Comparison of ENCODE assay signal across 8 mouse cellular contexts in the genomic region with DNA sequence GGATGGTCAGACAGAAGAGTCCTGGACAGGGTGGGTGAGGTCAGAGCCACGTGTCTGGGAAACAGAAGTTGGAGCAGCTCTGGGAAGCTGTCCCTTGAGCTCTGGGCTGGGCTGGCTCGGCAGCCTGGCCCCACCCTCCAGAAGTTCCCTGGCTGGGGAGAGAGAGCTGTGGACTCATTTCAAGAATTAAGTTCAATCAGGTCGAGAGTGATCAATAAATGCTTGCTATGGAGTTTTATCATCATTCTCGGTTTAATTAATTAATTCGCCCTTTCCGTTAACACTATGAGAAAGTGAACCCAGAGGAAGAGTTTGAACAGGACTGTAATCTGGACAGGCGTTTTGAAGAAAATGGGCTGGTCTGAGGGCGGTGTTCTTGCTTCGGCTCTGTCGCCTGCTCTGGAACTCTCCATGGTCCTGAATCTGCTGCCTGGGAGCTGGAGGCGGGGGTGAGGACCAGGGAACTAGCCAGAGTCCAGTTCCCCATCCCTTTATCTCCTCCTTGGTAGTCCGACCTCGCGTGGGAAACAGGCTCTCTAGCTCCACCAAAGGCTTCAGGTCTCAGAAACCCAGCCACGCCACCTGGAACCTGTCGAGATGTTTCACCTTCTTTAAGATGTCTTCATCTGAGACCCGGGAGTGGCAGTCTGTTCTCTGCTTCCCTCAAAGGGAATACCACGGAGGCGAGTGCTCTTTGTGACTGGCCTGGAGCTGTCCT. TPM values are rescaled to one million over a fixed set of nuclear protein-coding genes. Genes with fewer than 3 reads are reported as not detected.
DNase-seq lines count a peak whose midpoint lies in the region; ATAC-seq and TF ChIP-seq lines count a peak whose summit lies in the region.

No protein-coding gene starts in this region.

- no peak for TF ChIP-seq POLR2A in kidney, adult 2 months (IDR thresholded peaks at IDR 0.05; ENCODE audit: low read depth, low read length)
- no peak for TF ChIP-seq POLR2A in limb, embryonic 14.5 days (IDR thresholded peaks at IDR 0.05; ENCODE audit: borderline replicate concordance, extremely low read depth, insufficient read depth, insufficient read length)

- H3K4me1 ChIP-seq in kidney, adult 2 months (ENCODE audit: control insufficient read depth, insufficient read depth, low read length), result no peaks in the 10 kb centered on the region
- peaks cover 43% of the 10 kb centered on the region for H3K4me1 ChIP-seq in kidney, embryonic 15.5 days
- H3K4me1 ChIP-seq in limb, embryonic 14.5 days (ENCODE audit: control insufficient read depth, insufficient read depth, low read length), result peaks cover 12% of the 10 kb centered on the region
- peaks cover 70% of the 10 kb centered on the region for H3K4me1 ChIP-seq in neural tube, embryonic 12.5 days

- no peak overlapping the region for H3K9ac ChIP-seq in kidney, embryonic 15.5 days
- H3K9ac ChIP-seq in limb, embryonic 14.5 days (ENCODE audit: low read depth, low read length, severe bottlenecking), result no peak overlapping the region
- peak overlapping the region; percentile 87 for H3K9ac ChIP-seq in neural tube, embryonic 12.5 days

- no peak for TF ChIP-seq CTCF in kidney, adult 2 months (conservative IDR thresholded peaks at IDR 0.05; ENCODE audit: insufficient read depth, insufficient read length, low read depth, low read length)

- 2% methylated on average over 19 of the region's 19 CpGs for WGBS in kidney, adult 2 months
- WGBS in kidney, embryonic 15.5 days, result 1% methylated on average over 19 of the region's 19 CpGs
- 3% methylated on average over 19 of the region's 19 CpGs for WGBS in limb, embryonic 14.5 days
- 1% methylated on average over 19 of the region's 19 CpGs for WGBS in neural tube, embryonic 12.5 days

- DNase-seq in kidney, adult 2 months, result peak; percentile 56
- DNase-seq in NIH3T3 (ENCODE audit: low read depth), result peak; percentile 82
- peak; percentile 55 for DNase-seq in cerebellum, postnatal 14 days
- DNase-seq in heart, postnatal 10 days, result peak; percentile 79 to 89
- DNase-seq in limb, embryonic 14.5 days (ENCODE audit: low spot score), result peak; percentile 70
- peak; percentile 56 for DNase-seq in yolk sac, embryonic 10.5 days (ENCODE audit: low spot score)

- H3K9me3 ChIP-seq in kidney, embryonic 15.5 days (replicated peaks), result no peaks in the 10 kb centered on the region
- no peaks in the 10 kb centered on the region for H3K9me3 ChIP-seq in limb, embryonic 14.5 days (ENCODE audit: control insufficient read depth, low read length)
- no peaks in the 10 kb centered on the region for H3K9me3 ChIP-seq in neural tube, embryonic 12.5 days

- no peak overlapping the region for H3K4me3 ChIP-seq in kidney, adult 2 months (ENCODE audit: insufficient read depth, low read depth, low read length)
- H3K4me3 ChIP-seq in kidney, embryonic 15.5 days (replicated peaks), result no peak overlapping the region
- no peak overlapping the region for H3K4me3 ChIP-seq in limb, embryonic 14.5 days (replicated peaks; ENCODE audit: low read length)
- peak overlapping the region; percentile 76 for H3K4me3 ChIP-seq in neural tube, embryonic 12.5 days

- no peak overlapping the region for H3K27ac ChIP-seq in kidney, adult 2 months (ENCODE audit: insufficient read depth, low read depth, low read length)
- no peak overlapping the region for H3K27ac ChIP-seq in kidney, embryonic 15.5 days
- H3K27ac ChIP-seq in limb, embryonic 14.5 days (replicated peaks; ENCODE audit: low read depth, low read length), result no peak overlapping the region
- H3K27ac ChIP-seq in neural tube, embryonic 12.5 days, result peak overlapping the region; percentile 79

- intact Hi-C loops in heart, postnatal 10 days (cut with DNase I), result no loop called here

- H3K4me2 ChIP-seq in kidney, embryonic 15.5 days, result no peak overlapping the region
- no peak overlapping the region for H3K4me2 ChIP-seq in limb, embryonic 14.5 days (replicated peaks; ENCODE audit: low read depth, low read length, severe bottlenecking)
- peak overlapping the region; percentile 78 for H3K4me2 ChIP-seq in neural tube, embryonic 12.5 days (replicated peaks)

- H3K27me3 ChIP-seq in kidney, adult 2 months (replicated peaks; ENCODE audit: control insufficient read depth, insufficient read depth, low read length), result 0 out of 2 replicates have a peak, but pooled peaks cover 3% of the 10 kb centered on the region
- peaks cover 90% of the 10 kb centered on the region for H3K27me3 ChIP-seq in kidney, embryonic 15.5 days
- H3K27me3 ChIP-seq in limb, embryonic 14.5 days (ENCODE audit: control insufficient read depth, insufficient read depth, low read length), result peaks cover 62% of the 10 kb centered on the region
- peaks cover 27% of the 10 kb centered on the region for H3K27me3 ChIP-seq in neural tube, embryonic 12.5 days (replicated peaks)

- no peaks in the 10 kb centered on the region for H3K36me3 ChIP-seq in kidney, adult 2 months (ENCODE audit: control insufficient read depth, insufficient read depth, low read length)
- H3K36me3 ChIP-seq in kidney, embryonic 15.5 days, result no peaks in the 10 kb centered on the region
- no peaks in the 10 kb centered on the region for H3K36me3 ChIP-seq in limb, embryonic 14.5 days (ENCODE audit: control insufficient read depth, insufficient read depth, low read length)
- H3K36me3 ChIP-seq in neural tube, embryonic 12.5 days, result no peaks in the 10 kb centered on the region

- ATAC-seq in kidney, embryonic 15.5 days (replicated peaks; ENCODE audit: low FRiP score), result no peak
- ATAC-seq in limb, embryonic 14.5 days (ENCODE audit: low FRiP score, low read depth), result no peak
- ATAC-seq in neural tube, embryonic 12.5 days (ENCODE audit: low FRiP score, low read depth), result no peak

RNA-seq across cellular contexts. Expression of a gene that starts 1.6 kb away (rescaled TPM):
- 0.57 and 0.59 TPM in 2 replicates for polyA plus RNA-seq in kidney, adult 2 months (2012; rRNA removed)
- 11.7 and 18.2 TPM in 2 replicates for polyA plus RNA-seq in kidney, embryonic 15.5 days (2015; fragmentation: Nextera tagmentation; extraction: Ambion mirVana)
- 1 to 10 TPM; 7.3 to 7.8 TPM for total RNA-seq in heart, postnatal 10 days (2021)
- polyA plus RNA-seq in limb, embryonic 14.5 days (2012; rRNA removed), result 11.5 and 15.3 TPM in 2 replicates
- 9.3 and 9.8 TPM in 2 replicates for polyA plus RNA-seq in limb, embryonic 14.5 days (2014; fragmentation: Nextera tagmentation; extraction: Ambion mirVana)
- polyA plus RNA-seq in neural tube, embryonic 12.5 days (2016; fragmentation: Nextera tagmentation; extraction: Ambion mirVana), result 660 and 714 TPM in 2 replicates

Comparison
In these comparisons a context has a peak if more than half of its experiments do, and no peak if none do; other contexts are left out.
1. RNA of a gene that starts 1.6 kb away (polyA plus RNA-seq): 660 to 714 TPM in neural tube, embryonic 12.5 days; 11.7 to 18.2 TPM in kidney, embryonic 15.5 days, 9.3 to 15.3 TPM in limb, embryonic 14.5 days and 0.57 to 0.59 TPM in kidney, adult 2 months; every median in the first group is over 10 times any median in the second.
2. Peak in every context shown above with its lines, with median percentiles within 50 percentile points of each other: DNase-seq.